Mouse (Mus musculus): Measurements from ENCODE around the gene Gm12185.
"Not testable (repeated sequence)": the region's sequence is repeated elsewhere in the genome, so short reads cannot be mapped to it uniquely, and the experiment has no call there.

The Gm12185 gene

GRCm38 (mm10) chr11:48918380-48918779, 73.6 kb downstream of the Gm12185 start:
- no peak for DNase-seq (ENCODE audit: low spot score in 2 of 2)

GRCm38 (mm10) chr11:48913611-48914010, 78.4 kb downstream of the Gm12185 start:
- no peak for DNase-seq (ENCODE audit: low spot score in 2 of 2)

GRCm38 (mm10) chr11:48908459-48908858, 83.6 kb downstream of the Gm12185 start:
- no peak for DNase-seq (ENCODE audit: low spot score in 2 of 2)

GRCm38 (mm10) chr11:48902021-48902420, 90.0 kb downstream of the Gm12185 start, which contains the start of gene Gm5431:
TSS of gene Gm5431 (minus strand) at chr11:48902214.
- DNase-seq (ENCODE audit: low spot score in 2 of 2) = no peak

GRCm38 (mm10) chr11:48901567-48901930, 90.5 kb downstream of the Gm12185 start:
- not testable (repeated sequence) for DNase-seq (ENCODE audit: low spot score in 2 of 2)

- DNase-seq (ENCODE audit: low spot score in 2 of 2) = not testable (repeated sequence)
Measured at GRCm38 (mm10) chr11:48900654-48901566, 91.1 kb downstream of the Gm12185 start.

GRCm38 (mm10) chr11:48898812-48899431, 93.1 kb downstream of the Gm12185 start:
- no peak for DNase-seq (ENCODE audit: low spot score in 2 of 2)

GRCm38 (mm10) chr11:48876680-48877079, 115.3 kb downstream of the Gm12185 start:
- DNase-seq (ENCODE audit: low spot score in 2 of 2) = no peak

- not testable (repeated sequence) for DNase-seq (ENCODE audit: low spot score in 2 of 2)
Measured at GRCm38 (mm10) chr11:48875343-48875837, 116.6 kb downstream of the Gm12185 start.

- peak in 1 of 2 experiments; percentile 32 for DNase-seq (ENCODE audit: low spot score in 2 of 2)
Measured at GRCm38 (mm10) chr11:48874465-48874864, 117.6 kb downstream of the Gm12185 start.

GRCm38 (mm10) chr11:48873591-48874290, 118.3 kb downstream of the Gm12185 start:
- no peak for DNase-seq (ENCODE audit: low spot score in 2 of 2)

- DNase-seq (ENCODE audit: low spot score in 2 of 2) = no peak
Measured at GRCm38 (mm10) chr11:48872695-48873300, 119.2 kb downstream of the Gm12185 start.

GRCm38 (mm10) chr11:48871817-48872541, 120.0 kb downstream of the Gm12185 start:
- peak in 1 of 2 experiments; percentile 36 for DNase-seq (ENCODE audit: low spot score in 2 of 2)

GRCm38 (mm10) chr11:48871201-48871772, 120.7 kb downstream of the Gm12185 start, which contains the start of gene Irgm1:
TSS of gene Irgm1 (minus strand) at chr11:48871683.
- peak in 1 of 2 experiments; percentile 64 for DNase-seq (ENCODE audit: low spot score in 2 of 2)

GRCm38 (mm10) chr11:48870781-48871180, 121.2 kb downstream of the Gm12185 start:
- no peak for DNase-seq (ENCODE audit: low spot score in 2 of 2)

- DNase-seq (ENCODE audit: low spot score in 2 of 2) = no peak
Measured at GRCm38 (mm10) chr11:48869380-48870110, 122.5 kb downstream of the Gm12185 start.

GRCm38 (mm10) chr11:48866481-48866880, 125.5 kb downstream of the Gm12185 start:
- no peak for DNase-seq (ENCODE audit: low spot score in 2 of 2)

GRCm38 (mm10) chr11:48863808-48864207, 128.2 kb downstream of the Gm12185 start:
- DNase-seq (ENCODE audit: low spot score in 2 of 2) = no peak

GRCm38 (mm10) chr11:48862784-48863319, 129.2 kb downstream of the Gm12185 start:
- no peak for DNase-seq (ENCODE audit: low spot score in 2 of 2)

Data from urinary bladder, postnatal 36 days (tissue).